Mouse (Mus musculus): Measurements from ENCODE around the gene Plk3. TPM values are rescaled to one million over a fixed set of nuclear protein-coding genes. Genes with fewer than 3 reads are reported as not detected.

Gene Plk3
- polyA plus RNA-seq, 1 experiment from 2014 or later: 2.5 TPM

Small RNA genes within 50 kb of the gene (microRNA-seq; reads per million reads assigned to microRNA genes)
- gene Gm22398: not detected

Other genes with a start within 250 kb of the Plk3 start
- gene Urod, start 139.6 kb downstream of the Plk3 start, polyA plus RNA-seq (2015; fragmentation: Nextera tagmentation; extraction: Ambion mirVana): 72.8 and 82.8 TPM in 2 replicates
- gene Hectd3, start 138.6 kb downstream of the Plk3 start, polyA plus RNA-seq (2015; fragmentation: Nextera tagmentation; extraction: Ambion mirVana): 14.0 and 15.6 TPM in 2 replicates
- 26.8 and 31.4 TPM in 2 replicates for gene Eif2b3, start 114.6 kb downstream of the Plk3 start, polyA plus RNA-seq (2015; fragmentation: Nextera tagmentation; extraction: Ambion mirVana)
- 6.2 and 6.4 TPM in 2 replicates for gene Ptch2, start 37.9 kb downstream of the Plk3 start, polyA plus RNA-seq (2015; fragmentation: Nextera tagmentation; extraction: Ambion mirVana)
- 3.9 and 4.8 TPM in 2 replicates for gene Btbd19, start 8.2 kb downstream of the Plk3 start, polyA plus RNA-seq (2015; fragmentation: Nextera tagmentation; extraction: Ambion mirVana)
- not detected in 2 replicates for gene Tctex1d4, start 7.2 kb downstream of the Plk3 start, polyA plus RNA-seq (2015; fragmentation: Nextera tagmentation; extraction: Ambion mirVana)
- gene Rps8, start 22.3 kb upstream of the Plk3 start, polyA plus RNA-seq (2015; fragmentation: Nextera tagmentation; extraction: Ambion mirVana): 811 and 851 TPM in 2 replicates
- gene Kif2c, start 48.7 kb upstream of the Plk3 start, polyA plus RNA-seq (2015; fragmentation: Nextera tagmentation; extraction: Ambion mirVana): 35.9 and 41.3 TPM in 2 replicates
- gene Tmem53, start 118.0 kb upstream of the Plk3 start, polyA plus RNA-seq (2015; fragmentation: Nextera tagmentation; extraction: Ambion mirVana): 11.2 and 11.8 TPM in 2 replicates
- 0.40 and 0.47 TPM in 2 replicates for gene Armh1, start 118.2 kb upstream of the Plk3 start, polyA plus RNA-seq (2015; fragmentation: Nextera tagmentation; extraction: Ambion mirVana)